Comparison of ENCODE assay signal across 8 mouse cellular contexts in genomic region chr12:16999739-17000497, GRCm38 (mm10). TPM values are rescaled to one million over a fixed set of nuclear protein-coding genes. Genes with fewer than 3 reads are reported as not detected.
DNase-seq lines count a peak whose midpoint lies in the region; ATAC-seq and TF ChIP-seq lines count a peak whose summit lies in the region.

Gene Pqlc3, minus strand, starts transcription at chr12:17000408.

- H3K4me1 ChIP-seq in hindbrain, postnatal 0 days (ENCODE audit: insufficient read depth, low read length), result no peaks in the 10 kb centered on the region

- no peaks in the 10 kb centered on the region for H3K36me3 ChIP-seq in hindbrain, postnatal 0 days (ENCODE audit: insufficient read depth, low read length)

- WGBS in hindbrain, postnatal 0 days, result 1% methylated on average over 57 of the region's 57 CpGs

- intact Hi-C loops in left cerebral cortex, adult 2 months (cut with DNase I), result no loop called here

- H3K4me2 ChIP-seq in hindbrain, postnatal 0 days (ENCODE audit: low read depth, low read length), result peak within 1 kb of the TSS; percentile 90

- no peaks in the 10 kb centered on the region for H3K9me3 ChIP-seq in hindbrain, postnatal 0 days (ENCODE audit: low read length)

- no peak for TF ChIP-seq CTCF in hindbrain, postnatal 0 days (IDR thresholded peaks at IDR 0.05; ENCODE audit: low read depth)
- no peak for TF ChIP-seq CTCF in left cerebral cortex, adult 2 months (IDR thresholded peaks at IDR 0.05)

- 0 out of 2 replicates have a peak, but pooled peaks cover 13% of the 10 kb centered on the region for H3K27me3 ChIP-seq in hindbrain, postnatal 0 days (ENCODE audit: insufficient read depth, low read length)

- H3K9ac ChIP-seq in hindbrain, postnatal 0 days (replicated peaks; ENCODE audit: low read length), result peak within 1 kb of the TSS; percentile 41; the same call in 1 of the 2 replicates

- no peak within 1 kb of the TSS for H3K27ac ChIP-seq in hindbrain, postnatal 0 days
- H3K27ac ChIP-seq in left cerebral cortex, adult 2 months, result no peak within 1 kb of the TSS; the same call in 1 of the 2 replicates

- ATAC-seq in common myeloid progenitor, adult 5-6 weeks (replicated peaks; ENCODE audit: low read depth, poor library complexity, severe bottlenecking), result peak; percentile 90
- peak; percentile 78 for ATAC-seq in hindbrain, postnatal 0 days
- peak; percentile 92 for ATAC-seq in megakaryocyte, adult 5-6 weeks (ENCODE audit: poor library complexity, severe bottlenecking)

- peak within 1 kb of the TSS; percentile 52 for H3K4me3 ChIP-seq in hindbrain, postnatal 0 days (ENCODE audit: low read length)
- H3K4me3 ChIP-seq in left cerebral cortex, adult 2 months, result peak within 1 kb of the TSS; percentile 59

- peak; percentile 87 for DNase-seq in T-cell, adult 2 months (ENCODE audit: low spot score)
- peak; percentile 74 to 79 for DNase-seq in gastrocnemius, adult 8-10 months (ENCODE audit: low spot score in 2 of 2)
- peak; percentile 40 for DNase-seq in hindbrain, postnatal 0 days (ENCODE audit: low spot score)
- peak; percentile 71 to 80 for DNase-seq in left cerebral cortex, adult 2 months (ENCODE audit: extremely low spot score in 1 of 2, low spot score in 2 of 2)
- peak; percentile 74 to 75 for DNase-seq in right cerebral cortex, postnatal 10 days (ENCODE audit: low spot score in 2 of 2)
- DNase-seq in urinary bladder, postnatal 14 days (ENCODE audit: low spot score), result peak; percentile 89

RNA-seq across cellular contexts. Expression of gene Pqlc3, which starts in this region (rescaled TPM):
- total RNA-seq in common myeloid progenitor, adult 5-6 weeks (2017), result 14.1 and 17.2 TPM in 2 replicates
- total RNA-seq in gastrocnemius, adult 8-10 months (2022), result 1 to 10 TPM in 2 of 4 experiments, under 1 TPM in 2; 0.48 to 2.3 (median 1.0) TPM
- 2.6 and 4.3 TPM in 2 replicates for total RNA-seq in hindbrain, postnatal 0 days (2014; rRNA removed)
- polyA plus RNA-seq in hindbrain, postnatal 0 days (2015; fragmentation: Nextera tagmentation; extraction: Ambion mirVana), result 2.2 and 2.5 TPM in 2 replicates
- 1 to 10 TPM; 1.2 to 1.3 TPM for total RNA-seq in left cerebral cortex, adult 2 months (2021)
- total RNA-seq in megakaryocyte, adult 5-6 weeks (2015), result 260 and 273 TPM in 2 replicates
- total RNA-seq in megakaryocyte, adult 5-6 weeks (2017), result 130 and 134 TPM in 2 replicates
